Mouse (Mus musculus): ENCODE data around the gene H2al1e. TPM values are rescaled to one million over a fixed set of nuclear protein-coding genes. Genes with fewer than 3 reads are reported as not detected.

Gene H2al1e
- polyA plus RNA-seq, 2 experiments = not detected

DNA sequence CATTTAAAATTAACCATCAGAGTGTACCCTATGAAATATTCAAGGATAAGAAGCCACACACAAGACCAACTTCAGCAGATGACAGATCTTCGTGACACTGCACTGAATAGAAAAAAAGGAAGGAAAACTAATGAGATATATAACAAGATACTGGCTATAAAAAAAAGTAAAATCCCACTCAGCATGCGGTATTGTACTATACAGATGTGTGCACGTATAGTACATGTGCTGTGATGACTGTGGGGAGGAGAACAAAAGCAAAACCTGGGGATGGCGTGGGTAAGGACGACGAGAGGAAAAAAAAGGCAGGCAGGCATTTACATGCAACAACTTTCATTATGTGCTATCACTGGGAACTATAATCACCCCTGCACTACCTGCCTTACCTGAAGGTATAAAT is 49.1 kb downstream of the H2al1e start:
- DNase-seq (ENCODE audit: low spot score) = no peak
- ATAC-seq (ENCODE audit: low FRiP score, low read depth) = no peak
- H3K9me3 ChIP-seq (ENCODE audit: control insufficient read depth, low read length) = no peaks in the 10 kb centered on the region
- no peak overlapping the region for H3K9ac ChIP-seq (ENCODE audit: low read depth, low read length, severe bottlenecking)
- H3K27me3 ChIP-seq (ENCODE audit: control insufficient read depth, insufficient read depth, low read length) = no peaks in the 10 kb centered on the region
- H3K4me3 ChIP-seq (replicated peaks; ENCODE audit: low read length) = no peak overlapping the region
- no peak overlapping the region for H3K27ac ChIP-seq (replicated peaks; ENCODE audit: low read depth, low read length)
- TF ChIP-seq POLR2A (IDR thresholded peaks at IDR 0.05; ENCODE audit: borderline replicate concordance, extremely low read depth, insufficient read depth, insufficient read length) = no peak
- no peaks in the 10 kb centered on the region for H3K4me1 ChIP-seq (ENCODE audit: control insufficient read depth, insufficient read depth, low read length)
- H3K36me3 ChIP-seq (ENCODE audit: control insufficient read depth, insufficient read depth, low read length) = no peaks in the 10 kb centered on the region
- no peak overlapping the region for H3K4me2 ChIP-seq (replicated peaks; ENCODE audit: low read depth, low read length, severe bottlenecking)
- whole genome bisulfite sequencing = 74% methylated on average over 6 of the region's 6 CpGs

DNA sequence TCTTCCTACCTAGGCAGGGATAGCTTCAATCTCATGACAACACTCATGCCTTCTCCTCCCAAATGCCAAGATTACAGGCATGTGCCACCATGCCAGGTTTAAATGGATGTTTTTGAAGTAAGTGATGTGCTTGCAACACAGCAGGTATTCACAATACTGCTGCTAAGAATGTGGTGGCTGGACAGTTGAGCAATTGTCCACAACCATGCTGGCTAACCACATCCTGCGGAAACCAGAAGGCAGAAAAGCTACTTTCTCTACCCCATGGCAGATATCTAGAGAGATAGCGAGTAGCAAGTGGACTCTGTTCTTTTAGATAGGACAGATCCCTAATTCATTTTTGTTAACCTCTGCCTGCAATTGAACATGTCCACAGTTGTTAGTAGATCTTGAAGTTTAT is 49.5 kb downstream of the H2al1e start:
- no peaks in the 10 kb centered on the region for H3K9me3 ChIP-seq (ENCODE audit: control insufficient read depth, low read length)
- no peaks in the 10 kb centered on the region for H3K36me3 ChIP-seq (ENCODE audit: control insufficient read depth, insufficient read depth, low read length)
- H3K27ac ChIP-seq (replicated peaks; ENCODE audit: low read depth, low read length) = no peak overlapping the region
- H3K27me3 ChIP-seq (ENCODE audit: control insufficient read depth, insufficient read depth, low read length) = no peaks in the 10 kb centered on the region
- H3K9ac ChIP-seq (ENCODE audit: low read depth, low read length, severe bottlenecking) = no peak overlapping the region
- no peaks in the 10 kb centered on the region for H3K4me1 ChIP-seq (ENCODE audit: control insufficient read depth, insufficient read depth, low read length)
- DNase-seq (ENCODE audit: low spot score) = no peak
- ATAC-seq (ENCODE audit: low FRiP score, low read depth) = no peak
- no peak for TF ChIP-seq POLR2A (IDR thresholded peaks at IDR 0.05; ENCODE audit: borderline replicate concordance, extremely low read depth, insufficient read depth, insufficient read length)
- no peak overlapping the region for H3K4me2 ChIP-seq (replicated peaks; ENCODE audit: low read depth, low read length, severe bottlenecking)
- no peak overlapping the region for H3K4me3 ChIP-seq (replicated peaks; ENCODE audit: low read length)
- 88% methylated on average over 2 of the region's 2 CpGs for WGBS

Other genes with a start within 250 kb of the H2al1e start
- gene H2al1a, start 12.7 kb upstream of the H2al1e start, polyA plus RNA-seq (2012; rRNA removed) = not detected in 2 replicates
- not detected in 2 replicates for gene H2al1a, start 12.7 kb upstream of the H2al1e start, polyA plus RNA-seq (2014; fragmentation: Nextera tagmentation; extraction: Ambion mirVana)
- gene H2al1b, start 9.5 kb upstream of the H2al1e start, polyA plus RNA-seq (2012; rRNA removed) = not detected in 2 replicates
- not detected in 2 replicates for gene H2al1b, start 9.5 kb upstream of the H2al1e start, polyA plus RNA-seq (2014; fragmentation: Nextera tagmentation; extraction: Ambion mirVana)
- not detected in 2 replicates for gene H2al1c, start 6.3 kb upstream of the H2al1e start, polyA plus RNA-seq (2012; rRNA removed)
- gene H2al1c, start 6.3 kb upstream of the H2al1e start, polyA plus RNA-seq (2014; fragmentation: Nextera tagmentation; extraction: Ambion mirVana) = not detected in 2 replicates
- not detected in 2 replicates for gene H2al1d, start 3.1 kb upstream of the H2al1e start, polyA plus RNA-seq (2012; rRNA removed)
- not detected in 2 replicates for gene H2al1d, start 3.1 kb upstream of the H2al1e start, polyA plus RNA-seq (2014; fragmentation: Nextera tagmentation; extraction: Ambion mirVana)
- not detected in 2 replicates for gene H2al1f, start 3.2 kb downstream of the H2al1e start, polyA plus RNA-seq (2012; rRNA removed)
- gene H2al1f, start 3.2 kb downstream of the H2al1e start, polyA plus RNA-seq (2014; fragmentation: Nextera tagmentation; extraction: Ambion mirVana) = not detected in 2 replicates
- gene H2al1g, start 6.3 kb downstream of the H2al1e start, polyA plus RNA-seq (2012; rRNA removed) = not detected in 2 replicates
- gene H2al1g, start 6.3 kb downstream of the H2al1e start, polyA plus RNA-seq (2014; fragmentation: Nextera tagmentation; extraction: Ambion mirVana) = not detected in 2 replicates
- gene H2al1h, start 9.6 kb downstream of the H2al1e start, polyA plus RNA-seq (2012; rRNA removed) = not detected in 2 replicates
- not detected in 2 replicates for gene H2al1h, start 9.6 kb downstream of the H2al1e start, polyA plus RNA-seq (2014; fragmentation: Nextera tagmentation; extraction: Ambion mirVana)
- not detected in 2 replicates for gene H2al1i, start 12.7 kb downstream of the H2al1e start, polyA plus RNA-seq (2012; rRNA removed)
- gene H2al1i, start 12.7 kb downstream of the H2al1e start, polyA plus RNA-seq (2014; fragmentation: Nextera tagmentation; extraction: Ambion mirVana) = not detected in 2 replicates
- gene H2al1j, start 15.9 kb downstream of the H2al1e start, polyA plus RNA-seq (2012; rRNA removed) = not detected in 2 replicates
- not detected in 2 replicates for gene H2al1j, start 15.9 kb downstream of the H2al1e start, polyA plus RNA-seq (2014; fragmentation: Nextera tagmentation; extraction: Ambion mirVana)